Mouse (Mus musculus): ENCODE results near the gene Rtp2. TPM values are rescaled to one million over a fixed set of nuclear protein-coding genes. Genes with fewer than 3 reads are reported as not detected.

Gene Rtp2
- not detected in 2 replicates for polyA plus RNA-seq (2012; ENCODE audit: low replicate concordance)

DNA sequence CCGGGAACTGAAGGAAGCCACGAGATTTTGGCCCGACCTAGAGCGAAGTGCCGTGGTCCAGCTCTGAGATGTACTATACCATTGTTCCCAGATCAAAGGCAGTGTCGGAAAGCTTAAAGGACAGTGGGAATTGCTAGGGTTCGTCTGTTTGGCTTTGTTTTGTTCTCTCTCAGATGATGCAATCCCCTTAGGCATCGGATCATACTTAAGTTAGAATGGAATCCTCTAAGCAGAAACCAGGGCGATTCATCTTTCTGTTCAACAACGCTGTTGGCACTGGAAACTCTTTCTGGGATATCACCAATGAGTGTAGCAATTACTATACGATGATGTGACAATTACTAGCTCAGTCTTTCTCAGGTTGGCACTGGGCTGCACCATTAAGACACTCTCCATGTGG is at the start of gene Rtp2:
TSS of gene Rtp2 (minus strand) at position 101 of the 400 bp plus-strand sequence.

DNA sequence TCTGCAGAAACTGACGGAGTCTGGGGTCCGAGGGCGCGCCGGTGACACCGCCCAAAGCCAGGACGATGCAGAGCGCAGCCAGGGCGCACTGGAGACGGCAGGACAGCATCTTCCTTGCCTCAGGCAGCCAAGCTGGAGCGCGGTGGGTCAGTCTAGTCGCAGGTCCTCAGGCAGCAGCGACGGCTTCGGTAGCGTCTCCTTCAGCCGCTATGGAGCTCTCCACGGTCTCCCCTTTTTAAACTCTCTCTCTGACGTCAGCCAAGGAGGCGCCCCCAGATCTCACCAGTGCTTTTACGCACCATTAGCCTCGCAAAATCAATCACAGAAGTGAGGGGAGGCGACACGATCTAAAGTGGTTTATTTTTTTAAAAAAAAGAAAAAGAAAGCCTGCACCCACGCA is 41.6 kb downstream of the Rtp2 start, which contains the start of gene Sst:
TSS of gene Sst (minus strand) at position 323 of the 400 bp plus-strand sequence.

Other genes starting within 250 kb of the Rtp2 start
- not detected in 2 replicates for gene Sst, start 41.4 kb downstream of the Rtp2 start, polyA plus RNA-seq (2012; ENCODE audit: low replicate concordance)
- not detected in 2 replicates for gene Gm37419, start 56.1 kb upstream of the Rtp2 start, polyA plus RNA-seq (2012; ENCODE audit: low replicate concordance)
- gene Bcl6, start 56.5 kb upstream of the Rtp2 start, polyA plus RNA-seq (2012; ENCODE audit: low replicate concordance), result 7.7 and 8.6 TPM in 2 replicates

Data from leukemia stem cell, adult 10-12 weeks (primary cell).